Mouse (Mus musculus) c-Kit-positive CD71-positive TER-119-positive erythroid progenitor cells, embryonic 14.5 days (primary cell): ENCODE measurements around the gene Rap1gds1.

Experiments
- DNase-seq: peaks from one replicate; pipeline ENCODE4 v3.0.0-alpha.2; 2013; ENCODE audit warnings: low spot score

The Rap1gds1 gene

GRCm38 (mm10) chr3:139048701-139049622 lies 26.0 kb downstream of the Rap1gds1 start:
- DNase-seq = no peak

- no peak for DNase-seq
Observed at GRCm38 (mm10) chr3:139042433-139042854, 32.6 kb downstream of the Rap1gds1 start.

GRCm38 (mm10) chr3:139041921-139042320 lies 33.1 kb downstream of the Rap1gds1 start:
- no peak for DNase-seq

GRCm38 (mm10) chr3:139037030-139037429 lies 38.0 kb downstream of the Rap1gds1 start:
- no peak for DNase-seq

- DNase-seq = no peak
Observed at GRCm38 (mm10) chr3:139033179-139033578, 41.8 kb downstream of the Rap1gds1 start.

GRCm38 (mm10) chr3:139030644-139031227 lies 44.3 kb downstream of the Rap1gds1 start:
- DNase-seq = no peak

GRCm38 (mm10) chr3:139025077-139025476 lies 49.9 kb downstream of the Rap1gds1 start:
- DNase-seq = no peak

- DNase-seq = no peak
Observed at GRCm38 (mm10) chr3:139023585-139023984, 51.4 kb downstream of the Rap1gds1 start.

- no peak for DNase-seq
Observed at GRCm38 (mm10) chr3:139012352-139012751, 62.6 kb downstream of the Rap1gds1 start.

GRCm38 (mm10) chr3:139005669-139006068 lies 69.3 kb downstream of the Rap1gds1 start:
- DNase-seq = no peak

GRCm38 (mm10) chr3:139002774-139003173 lies 72.2 kb downstream of the Rap1gds1 start:
- DNase-seq = no peak

- DNase-seq = no peak
Observed at GRCm38 (mm10) chr3:139000071-139000867, 74.7 kb downstream of the Rap1gds1 start.

GRCm38 (mm10) chr3:138993473-138993872 lies 81.5 kb downstream of the Rap1gds1 start:
- no peak for DNase-seq

- no peak for DNase-seq
Observed at GRCm38 (mm10) chr3:138991367-138991766, 83.6 kb downstream of the Rap1gds1 start.

GRCm38 (mm10) chr3:138989141-138989540 lies 85.9 kb downstream of the Rap1gds1 start:
- no peak for DNase-seq

GRCm38 (mm10) chr3:138988004-138988403 lies 87.0 kb downstream of the Rap1gds1 start:
- no peak for DNase-seq

GRCm38 (mm10) chr3:138982249-138982648 lies 92.8 kb downstream of the Rap1gds1 start:
- DNase-seq = no peak

- no peak for DNase-seq
Observed at GRCm38 (mm10) chr3:138977413-138977812, 97.6 kb downstream of the Rap1gds1 start.

GRCm38 (mm10) chr3:138967627-138968026 lies 107.4 kb downstream of the Rap1gds1 start:
- no peak for DNase-seq

GRCm38 (mm10) chr3:138958527-138958926 lies 116.5 kb downstream of the Rap1gds1 start:
- DNase-seq = no peak

- DNase-seq = no peak
Observed at GRCm38 (mm10) chr3:138955220-138955619, 119.8 kb downstream of the Rap1gds1 start.

- DNase-seq = no peak
Observed at GRCm38 (mm10) chr3:138949081-138949480, 125.9 kb downstream of the Rap1gds1 start.
